Mouse (Mus musculus): ENCODE results near the gene D430041D05Rik.

Gene D430041D05Rik

DNA sequence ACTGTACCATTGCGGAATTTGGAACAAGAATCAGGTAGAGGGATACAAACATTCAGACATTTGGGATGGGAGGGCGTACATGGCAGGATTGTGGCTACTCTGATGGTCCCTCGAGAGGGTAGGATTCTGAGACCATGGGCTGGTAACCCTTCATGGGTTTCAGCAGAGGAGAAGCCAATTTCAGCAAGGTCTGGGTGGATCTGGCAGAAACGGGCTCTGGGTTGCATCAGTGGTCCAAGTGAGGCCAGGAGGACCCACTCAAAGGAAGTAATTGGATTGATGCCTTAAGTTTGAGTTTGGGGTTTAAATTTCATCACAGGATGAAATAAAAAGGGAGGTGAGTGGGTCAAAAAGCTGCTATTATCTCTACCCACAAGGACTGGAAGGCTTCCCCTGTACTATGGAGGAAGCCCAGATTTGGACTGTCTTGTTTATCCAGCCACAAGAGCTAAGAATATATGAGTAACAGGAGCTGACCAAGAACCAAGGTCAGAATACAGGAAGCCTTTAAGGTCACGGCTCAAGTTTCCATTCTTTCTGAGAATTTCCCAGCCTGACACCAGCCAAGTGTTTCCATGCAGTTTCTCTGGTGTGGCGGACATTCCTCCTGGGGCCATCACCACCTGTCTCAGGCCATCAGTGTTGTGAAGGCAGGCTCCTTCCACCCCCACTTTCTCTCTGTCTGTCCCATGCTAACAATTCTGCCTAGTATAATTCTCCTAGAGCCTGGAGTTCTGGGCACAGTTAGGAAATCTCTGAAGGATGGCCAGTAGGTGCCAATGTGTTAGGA is 260.0 kb downstream of the D430041D05Rik start:
- DNase-seq (ENCODE audit: low read depth) = peak; percentile 14

DNA sequence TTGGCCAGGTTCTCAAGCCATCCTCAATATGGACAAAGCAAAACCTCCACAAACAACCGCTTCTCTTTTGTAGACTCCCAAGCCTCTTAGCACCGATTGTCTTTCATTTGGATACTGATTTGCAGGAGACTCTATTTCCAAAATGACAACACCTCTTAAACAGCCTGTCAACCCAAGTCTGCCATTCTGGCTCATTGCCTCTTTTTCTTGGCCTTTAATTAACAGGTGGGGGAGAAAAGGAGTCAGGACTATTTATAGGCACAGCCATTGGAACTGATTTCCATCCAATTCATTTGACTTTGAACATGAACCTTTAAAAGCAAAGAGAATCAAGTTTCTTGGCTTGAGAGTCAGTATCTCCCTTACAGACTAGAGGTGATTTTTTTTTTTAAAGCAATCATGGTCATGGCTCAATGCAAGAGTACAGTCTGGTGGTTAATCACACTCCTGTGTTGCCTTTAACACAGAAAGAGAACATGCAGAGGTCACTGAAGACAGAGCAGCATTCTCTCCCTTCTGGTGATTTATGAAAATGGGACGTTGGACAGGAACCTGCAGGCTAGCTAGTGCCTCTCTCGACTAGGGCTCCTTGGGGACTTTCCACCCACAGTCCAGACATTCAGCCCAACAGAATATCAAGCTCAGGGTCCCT is 262.8 kb downstream of the D430041D05Rik start:
- no peak for DNase-seq (ENCODE audit: low read depth)

GRCm38 (mm10) chr2:104145983-104146382 is 264.8 kb downstream of the D430041D05Rik start:
- DNase-seq (ENCODE audit: low read depth) = peak; percentile 80

DNA sequence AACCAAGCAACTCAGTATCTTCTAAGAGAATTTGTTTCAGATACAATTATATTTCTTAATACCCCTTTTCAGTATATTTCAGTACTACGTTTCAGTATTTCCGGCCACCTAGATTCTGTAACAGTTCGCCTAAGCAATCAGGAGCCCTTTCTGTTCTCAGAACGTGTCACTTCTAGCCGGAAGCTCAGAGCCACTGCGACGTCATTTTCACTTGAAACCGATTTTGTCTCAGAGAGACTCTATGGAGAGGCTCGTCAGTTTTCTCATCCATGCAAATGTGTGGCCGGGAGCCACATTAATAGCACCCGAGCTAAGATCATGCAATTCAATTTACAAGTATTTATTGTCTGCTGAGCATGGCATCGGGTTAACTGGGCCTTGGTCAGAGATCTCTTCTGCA is 266.8 kb downstream of the D430041D05Rik start:
- DNase-seq (ENCODE audit: low read depth) = no peak

GRCm38 (mm10) chr2:104142140-104142539 is 268.7 kb downstream of the D430041D05Rik start:
- no peak for DNase-seq (ENCODE audit: low read depth)

- DNase-seq (ENCODE audit: low read depth) = no peak
Measured at GRCm38 (mm10) chr2:104135920-104136319, 274.9 kb downstream of the D430041D05Rik start.

GRCm38 (mm10) chr2:104134150-104135056 is 276.4 kb downstream of the D430041D05Rik start:
- no peak for DNase-seq (ENCODE audit: low read depth)

GRCm38 (mm10) chr2:104133042-104133810 is 277.6 kb downstream of the D430041D05Rik start:
- DNase-seq (ENCODE audit: low read depth) = no peak

GRCm38 (mm10) chr2:104132266-104132859 is 278.4 kb downstream of the D430041D05Rik start:
- no peak for DNase-seq (ENCODE audit: low read depth)

- DNase-seq (ENCODE audit: low read depth) = no peak
Measured at GRCm38 (mm10) chr2:104130969-104131368, 279.8 kb downstream of the D430041D05Rik start.

DNA sequence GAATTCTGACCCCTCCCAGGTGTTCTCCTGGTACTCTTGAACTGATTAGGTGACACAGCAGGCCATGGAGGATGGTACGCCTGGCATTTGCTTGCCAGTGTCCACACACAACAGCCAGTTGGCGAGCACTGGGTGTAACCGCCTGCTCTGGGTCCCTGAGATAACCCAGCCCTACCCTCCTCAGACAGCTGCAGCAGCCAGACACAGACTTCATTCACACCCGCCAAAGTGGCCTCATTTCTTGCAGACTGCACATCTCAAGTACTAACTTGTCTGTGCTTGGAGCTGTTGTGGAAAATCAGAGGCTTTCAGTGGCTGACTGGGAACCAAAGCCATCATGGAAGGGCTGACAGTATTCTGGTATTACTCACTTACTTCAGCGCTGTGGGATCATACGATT is 280.6 kb downstream of the D430041D05Rik start:
- no peak for DNase-seq (ENCODE audit: low read depth)

- no peak for DNase-seq (ENCODE audit: low read depth)
Measured at GRCm38 (mm10) chr2:104128803-104129531, 281.8 kb downstream of the D430041D05Rik start.

GRCm38 (mm10) chr2:104124071-104124470 is 286.7 kb downstream of the D430041D05Rik start:
- DNase-seq (ENCODE audit: low read depth) = no peak

DNA sequence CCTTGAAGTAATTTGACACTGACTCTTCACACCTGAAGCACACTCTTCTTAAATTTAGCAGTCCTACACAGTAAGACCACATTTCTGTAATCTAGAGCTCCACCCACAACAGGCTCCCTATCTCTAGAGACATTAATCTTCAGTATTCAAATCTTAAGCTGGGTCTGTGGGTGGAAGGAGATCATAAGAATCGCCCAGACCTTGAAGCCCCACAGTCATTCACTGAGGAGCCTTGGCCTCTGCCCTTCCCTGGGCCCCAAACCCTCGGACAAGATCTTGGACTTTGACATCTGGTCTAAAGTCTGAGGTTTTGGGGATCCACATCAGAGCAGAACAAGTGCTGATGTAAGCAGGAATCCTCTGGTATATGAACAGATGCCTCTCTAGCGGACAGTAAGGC is 287.3 kb downstream of the D430041D05Rik start:
- no peak for DNase-seq (ENCODE audit: low read depth)

DNA sequence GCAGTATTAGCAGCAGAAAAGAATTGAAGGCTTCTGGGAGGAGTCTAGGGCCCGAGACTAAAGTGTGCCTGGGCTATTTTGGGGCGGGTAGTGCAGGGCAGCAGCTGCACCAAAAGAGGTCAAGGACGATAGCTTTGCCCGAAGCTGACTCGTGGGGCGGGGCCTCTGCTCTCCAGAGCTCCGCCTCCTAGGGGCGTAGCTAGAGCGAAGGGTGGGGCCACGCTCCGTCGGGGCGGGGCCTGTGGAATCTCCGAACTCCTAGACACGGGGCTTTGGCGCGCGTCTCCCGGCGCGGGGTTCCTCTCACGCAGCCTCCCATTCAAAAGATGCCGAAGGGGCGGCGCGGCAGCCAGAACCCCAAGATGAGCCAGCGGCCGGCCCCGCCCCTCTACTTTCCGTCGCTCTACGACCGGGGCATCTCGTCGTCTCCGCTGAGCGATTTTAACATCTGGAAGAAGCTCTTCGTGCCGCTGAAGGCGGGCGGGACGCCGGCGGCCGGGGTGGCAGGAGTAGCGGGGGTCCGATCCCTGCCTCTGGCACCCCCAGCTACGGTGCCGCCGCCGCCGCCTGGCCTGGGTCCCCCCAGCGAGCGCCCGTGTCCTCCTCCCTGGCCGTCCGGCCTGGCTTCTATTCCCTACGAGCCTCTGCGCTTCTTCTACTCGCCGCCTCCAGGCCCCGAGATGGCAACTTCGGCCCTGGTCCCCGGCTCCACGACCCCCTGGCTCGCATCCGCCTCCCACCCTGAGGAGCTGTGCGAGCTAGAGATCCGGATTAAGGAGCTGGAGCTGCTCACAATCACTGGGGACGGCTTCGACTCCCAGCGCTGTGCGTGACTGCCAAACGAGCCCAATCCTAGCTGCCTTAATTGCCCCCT is 288.1 kb downstream of the D430041D05Rik start, which contains the start of gene A930018P22Rik:
Gene A930018P22Rik, plus strand, starts transcription at position 265 of the 874 bp plus-strand sequence.
- peak; percentile 63 for DNase-seq (ENCODE audit: low read depth)

GRCm38 (mm10) chr2:104121681-104122504 is 288.9 kb downstream of the D430041D05Rik start:
- no peak for DNase-seq (ENCODE audit: low read depth)

GRCm38 (mm10) chr2:104120312-104120711 is 290.5 kb downstream of the D430041D05Rik start:
- no peak for DNase-seq (ENCODE audit: low read depth)

- no peak for DNase-seq (ENCODE audit: low read depth)
Measured at GRCm38 (mm10) chr2:104119097-104119496, 291.7 kb downstream of the D430041D05Rik start.
